Mouse (Mus musculus) heart, adult 9 months (tissue): ENCODE data around the gene Myrfl.
A peak's percentile ranks its signal among the peaks of the same experiment; 100 is the strongest.

Experiments
- DNase-seq, 2 experiments: peaks; one replicate each; pipeline ENCODE4 v3.0.0; 2022; ENCODE audit warnings: low spot score in 2 of 2

The Myrfl gene

DNA sequence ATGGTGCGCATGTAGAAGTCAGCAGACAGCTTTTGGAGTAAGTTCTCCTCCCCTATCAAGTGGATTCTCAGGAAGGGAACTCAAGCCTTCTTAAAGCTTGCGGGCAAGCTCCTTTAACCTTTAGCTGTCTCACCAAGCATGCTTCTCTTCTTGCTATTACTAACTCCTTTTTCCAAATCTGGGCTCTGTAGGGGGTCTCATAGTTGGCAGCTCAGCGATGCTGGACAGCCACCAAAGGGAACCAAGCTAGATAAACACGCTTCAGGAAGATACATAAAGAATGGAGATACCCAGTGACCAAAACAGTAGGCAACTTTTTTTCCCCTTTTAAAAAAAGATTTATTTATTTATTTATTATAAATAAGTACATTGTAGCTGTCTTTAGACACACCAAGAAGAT, 136.9 kb downstream of the Myrfl start:
- no peak for DNase-seq

GRCm38 (mm10) chr10:116755881-116756581, 140.7 kb downstream of the Myrfl start:
- no peak for DNase-seq

DNA sequence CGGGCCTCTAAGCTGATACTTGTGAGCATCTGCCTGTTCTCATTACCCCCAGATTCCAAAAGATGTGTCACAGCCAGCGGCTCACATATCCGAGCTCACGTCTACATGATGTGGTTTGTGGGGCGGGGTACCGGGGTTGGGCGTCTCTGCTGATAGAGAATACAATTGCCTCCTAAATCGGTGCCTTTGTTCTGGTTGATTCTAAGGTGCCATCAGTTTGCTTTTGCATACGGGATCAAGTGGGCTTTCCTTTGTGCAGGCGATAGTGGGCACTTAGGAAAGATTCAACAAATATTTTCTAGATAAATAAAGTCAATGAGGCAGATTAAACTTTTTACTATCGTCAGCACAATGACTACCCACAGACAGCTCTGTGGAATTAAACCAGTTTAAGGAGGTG, 141.8 kb downstream of the Myrfl start:
- DNase-seq, result no peak

DNA sequence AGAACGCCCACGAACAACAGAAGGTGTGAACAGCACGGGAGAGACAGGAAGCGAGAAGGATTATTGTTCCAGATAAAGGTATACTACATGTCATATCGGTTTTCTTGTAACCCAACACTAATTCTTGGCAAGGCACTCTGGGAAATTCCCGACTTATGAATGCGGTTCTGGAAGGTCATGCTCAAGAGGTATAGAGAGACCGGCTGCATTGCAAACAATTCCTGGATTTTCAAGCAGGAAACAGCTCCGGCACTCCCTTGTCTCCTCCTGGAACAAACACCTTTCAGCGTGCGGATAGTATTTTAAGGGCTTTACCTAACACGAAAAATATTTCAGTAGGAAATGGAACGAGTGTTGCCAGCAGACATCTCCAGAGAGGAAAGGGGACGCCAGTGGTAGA, 145.8 kb downstream of the Myrfl start:
- peak; percentile 69 to 81 for DNase-seq

- DNase-seq, result peak; percentile 41 to 75
These were observed 146.7 kb downstream of the Myrfl start for GRCm38 (mm10) chr10:116750062-116750461.

DNA sequence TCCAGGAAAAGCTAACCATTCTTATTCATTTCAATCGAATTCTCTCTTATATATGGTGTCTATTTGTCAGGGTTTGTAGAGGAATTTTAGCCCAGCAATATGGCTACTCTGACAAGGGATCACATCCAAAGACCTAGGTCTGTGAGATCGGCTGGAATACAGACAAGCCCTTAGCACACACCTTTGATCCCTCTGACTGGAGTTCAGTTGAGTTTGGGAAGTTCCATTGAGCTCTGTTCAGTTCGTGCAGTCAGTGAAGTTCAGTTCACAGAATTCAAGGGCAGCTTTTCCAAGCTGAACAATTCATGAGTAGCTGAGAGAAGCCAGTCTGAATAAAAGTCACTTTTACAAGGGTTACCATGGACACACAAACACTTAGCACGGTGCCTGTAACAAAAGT, 148.0 kb downstream of the Myrfl start:
- no peak for DNase-seq

DNA sequence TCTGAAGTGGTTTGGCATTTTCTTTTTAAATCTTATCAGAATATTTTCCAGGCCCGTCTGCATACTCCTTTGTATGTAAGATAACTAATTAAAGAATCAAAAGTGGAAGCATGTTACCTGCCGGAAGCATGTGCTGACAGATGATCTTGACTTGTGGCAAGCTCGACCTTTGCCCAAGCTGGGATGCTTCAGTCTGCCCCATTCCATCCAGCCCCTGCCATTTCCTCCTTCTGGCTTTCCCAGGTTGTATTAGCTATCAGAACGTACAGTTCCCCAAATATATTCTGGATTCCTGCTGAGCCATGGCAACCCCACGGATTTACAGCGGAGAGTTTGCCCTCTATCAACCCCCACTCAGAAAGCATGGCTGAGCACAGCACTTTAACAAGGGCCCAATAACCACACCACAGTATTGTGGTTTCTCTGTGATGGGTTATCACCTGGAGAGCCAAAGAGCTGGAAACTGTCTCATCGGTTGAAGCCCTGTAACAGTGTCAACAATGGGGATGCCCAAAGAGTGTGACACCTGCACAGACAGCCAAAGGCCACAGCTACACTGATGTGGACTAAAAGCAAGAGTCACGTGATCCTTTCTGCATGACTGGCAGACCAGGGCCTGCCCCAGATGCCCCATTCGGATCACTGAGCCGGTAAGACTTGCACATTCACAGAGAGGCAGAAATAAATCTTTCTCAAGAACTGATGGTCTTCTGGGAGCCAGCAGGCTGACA, 150.3 kb downstream of the Myrfl start:
- DNase-seq, result no peak

DNA sequence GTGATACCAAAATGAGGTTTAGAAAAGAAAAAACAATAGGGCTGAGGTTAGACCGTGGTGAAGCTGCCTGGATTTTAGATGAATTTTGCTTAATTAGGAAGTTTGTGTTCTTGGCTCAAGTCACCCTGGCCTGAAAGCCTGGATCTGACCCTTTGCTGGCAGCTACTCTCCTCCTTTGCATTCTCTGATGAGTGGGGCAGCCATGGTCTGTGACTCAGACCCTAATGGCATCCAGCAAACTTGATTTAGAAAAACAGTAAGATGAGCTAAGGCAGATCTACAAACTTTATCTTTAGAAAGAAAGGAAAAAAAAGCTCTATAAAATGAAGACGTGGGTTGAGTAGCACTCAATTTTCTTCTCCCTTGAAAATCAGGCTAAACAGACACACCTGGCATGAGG, 154.0 kb downstream of the Myrfl start:
- no peak for DNase-seq

DNA sequence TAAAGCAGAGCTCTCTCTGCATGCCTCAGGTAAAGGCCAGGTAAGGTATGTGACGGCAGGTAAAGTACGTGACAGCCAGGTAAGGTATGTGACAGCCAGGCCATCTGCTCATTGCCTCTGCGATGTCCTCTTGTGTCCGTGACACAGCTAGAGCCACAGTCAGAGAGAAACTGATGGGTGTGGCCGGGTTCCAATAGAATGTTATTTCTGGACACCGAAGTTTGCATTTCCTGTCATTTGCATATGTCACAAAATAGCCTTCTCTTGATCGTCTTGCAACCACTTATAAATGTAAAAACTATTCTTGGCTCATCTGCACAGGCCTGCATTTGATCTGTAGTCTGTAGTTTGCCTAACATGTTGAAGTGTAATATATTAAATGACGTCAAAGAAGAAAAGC, 154.5 kb downstream of the Myrfl start:
- DNase-seq, result no peak

DNA sequence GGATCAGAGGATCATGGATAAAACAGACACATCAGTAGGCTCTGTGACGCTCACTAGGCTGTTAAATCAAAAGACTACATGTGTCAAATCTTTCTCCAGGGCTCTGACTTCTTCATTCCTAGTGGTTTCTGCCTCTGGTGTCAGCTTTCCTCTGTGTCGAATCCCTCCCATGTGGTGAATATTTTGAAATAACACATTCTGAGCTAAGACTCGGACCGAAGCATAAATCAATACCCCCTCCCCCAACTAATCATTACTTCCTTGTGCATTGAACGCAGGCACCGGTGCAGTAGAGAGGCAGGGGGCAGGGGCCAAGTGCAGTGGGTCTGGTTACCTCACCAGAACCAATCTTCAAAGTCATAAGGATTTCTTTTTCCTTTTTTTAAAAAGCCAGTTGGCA, 155.4 kb downstream of the Myrfl start:
- no peak for DNase-seq

GRCm38 (mm10) chr10:116740073-116740472, 156.6 kb downstream of the Myrfl start:
- peak in 1 of 2 experiments; percentile 8 for DNase-seq

DNA sequence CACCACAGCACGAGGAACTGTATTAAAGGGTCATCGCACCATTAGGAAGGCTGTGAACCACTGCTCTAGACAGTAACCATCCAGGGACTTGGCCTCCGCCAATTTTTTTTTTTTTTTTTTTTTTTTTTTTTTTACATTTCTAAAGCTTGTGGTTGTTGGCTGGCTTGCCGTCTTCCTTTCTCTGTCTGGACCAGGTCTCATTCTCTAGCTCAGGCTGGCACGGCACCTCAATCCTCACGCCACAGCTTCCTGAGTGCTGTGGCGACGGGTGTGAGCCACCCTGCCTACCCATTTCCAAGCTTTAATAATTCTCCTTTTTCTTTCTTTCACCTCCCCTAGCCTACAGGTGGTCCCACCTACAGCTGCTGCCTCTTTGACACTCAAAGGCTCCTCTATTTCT, 158.2 kb downstream of the Myrfl start:
- no peak for DNase-seq

- DNase-seq, result peak; percentile 39 to 61
These were observed 161.1 kb downstream of the Myrfl start for GRCm38 (mm10) chr10:116735607-116736006.

GRCm38 (mm10) chr10:116733651-116734050, 163.1 kb downstream of the Myrfl start:
- no peak for DNase-seq

- no peak for DNase-seq
These were observed 166.6 kb downstream of the Myrfl start for GRCm38 (mm10) chr10:116730033-116730652.

DNA sequence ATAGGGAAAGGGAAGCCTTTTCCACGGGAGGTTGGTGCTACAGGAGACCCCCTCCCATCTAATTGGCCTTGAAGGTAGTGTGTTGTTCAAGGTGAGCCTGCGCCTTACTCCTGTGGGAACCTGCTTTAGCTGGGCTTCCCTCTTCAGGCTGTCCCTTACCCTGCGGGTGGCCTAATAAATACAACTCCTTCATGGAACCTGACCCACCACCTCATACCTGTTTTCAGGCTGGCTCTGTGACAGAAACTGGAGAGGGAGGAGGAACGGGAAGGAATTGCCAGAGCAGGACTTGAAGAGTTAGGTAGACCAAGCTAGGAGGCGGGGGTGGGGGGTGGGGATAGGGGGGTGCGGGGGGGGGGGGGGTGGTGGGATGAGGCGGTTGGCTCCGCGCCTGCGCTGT, 167.9 kb downstream of the Myrfl start:
- DNase-seq, result no peak

DNA sequence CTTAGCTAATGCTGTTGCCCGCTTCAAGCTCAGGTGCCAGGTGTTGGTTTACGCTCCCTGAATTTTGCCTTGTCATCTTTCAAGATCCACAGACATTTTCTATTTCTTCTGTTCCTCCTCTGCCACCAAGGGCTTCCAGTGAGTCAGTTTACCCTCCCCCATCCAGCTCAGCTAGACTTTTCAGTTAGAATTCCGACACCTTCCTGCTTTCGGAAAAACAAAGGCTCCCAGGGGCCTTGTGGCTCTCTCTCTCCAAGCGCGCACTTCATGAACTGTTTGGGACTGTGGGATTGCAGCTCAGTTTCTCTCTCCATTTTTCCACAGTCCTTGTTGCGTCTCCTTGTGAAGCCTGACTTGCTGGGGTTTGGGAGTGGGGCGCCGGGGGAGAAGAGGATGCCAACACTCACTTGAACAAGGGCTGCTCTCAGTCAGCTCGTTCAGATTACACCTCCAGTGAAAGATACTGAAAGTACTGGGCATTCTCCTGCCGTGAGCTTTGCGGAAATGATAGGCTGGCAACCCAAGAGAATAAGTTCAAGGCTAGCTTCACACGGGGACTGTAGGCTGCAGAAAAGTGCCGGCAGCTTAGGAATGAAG, 168.9 kb downstream of the Myrfl start:
- DNase-seq, result no peak
